Mouse (Mus musculus): ENCODE measurements around the gene Atp11c.

Atp11c gene

GRCm38 (mm10) chrX:60592598-60592997, at the start of gene Atp11c:
TSS of gene Atp11c (minus strand) at chrX:60592698.
- DNase-seq, result no peak

- peak; percentile 3 for DNase-seq
Observed at GRCm38 (mm10) chrX:60609202-60609601, 16.7 kb upstream of the Atp11c start.

- no peak for DNase-seq
Observed at GRCm38 (mm10) chrX:60570539-60570938, 22.0 kb downstream of the Atp11c start.

- DNase-seq, result no peak
Observed at GRCm38 (mm10) chrX:60569047-60569446, 23.5 kb downstream of the Atp11c start.

GRCm38 (mm10) chrX:60555242-60555641, 37.3 kb downstream of the Atp11c start:
- DNase-seq, result no peak

GRCm38 (mm10) chrX:60547444-60548304, 44.8 kb downstream of the Atp11c start:
- DNase-seq, result peak; percentile 19

GRCm38 (mm10) chrX:60547098-60547443, 45.4 kb downstream of the Atp11c start:
- no peak for DNase-seq

GRCm38 (mm10) chrX:60545906-60546305, 46.6 kb downstream of the Atp11c start:
- DNase-seq, result no peak

GRCm38 (mm10) chrX:60545444-60545843, 47.1 kb downstream of the Atp11c start:
- DNase-seq, result no peak

- DNase-seq, result no peak
Observed at GRCm38 (mm10) chrX:60544098-60544497, 48.4 kb downstream of the Atp11c start.

GRCm38 (mm10) chrX:60542901-60543300, 49.6 kb downstream of the Atp11c start:
- no peak for DNase-seq

- DNase-seq, result no peak
Observed at GRCm38 (mm10) chrX:60539149-60539548, 53.3 kb downstream of the Atp11c start, which contains the start of gene Gm7073. TSS of gene Gm7073 (minus strand) at chrX:60539249.

- DNase-seq, result peak; percentile 26
Observed at GRCm38 (mm10) chrX:60503995-60504394, 88.5 kb downstream of the Atp11c start.

- DNase-seq, result no peak
Observed at GRCm38 (mm10) chrX:60497750-60498149, 94.7 kb downstream of the Atp11c start.

- no peak for DNase-seq
Observed at GRCm38 (mm10) chrX:60495308-60495707, 97.2 kb downstream of the Atp11c start.

GRCm38 (mm10) chrX:60463786-60464185, 128.7 kb downstream of the Atp11c start:
- peak; percentile 23 for DNase-seq

GRCm38 (mm10) chrX:60414563-60415111, 177.9 kb downstream of the Atp11c start:
- DNase-seq, result no peak

GRCm38 (mm10) chrX:60405681-60406080, 186.8 kb downstream of the Atp11c start:
- DNase-seq, result peak; percentile 84

- peak; percentile 92 for DNase-seq
Observed at GRCm38 (mm10) chrX:60404668-60405044, 187.8 kb downstream of the Atp11c start.

- peak; percentile 56 for DNase-seq
Observed at GRCm38 (mm10) chrX:60403764-60404667, 188.5 kb downstream of the Atp11c start.

- peak; percentile 6 for DNase-seq
Observed at GRCm38 (mm10) chrX:60403062-60403763, 189.3 kb downstream of the Atp11c start.

- DNase-seq, result no peak
Observed at GRCm38 (mm10) chrX:60394292-60394691, 198.2 kb downstream of the Atp11c start.

GRCm38 (mm10) chrX:60386852-60387251, 205.6 kb downstream of the Atp11c start:
- DNase-seq, result no peak

Data from kidney, adult 9 months (tissue).